Mouse (Mus musculus): Measurements from ENCODE around the gene Palld.

DNA sequence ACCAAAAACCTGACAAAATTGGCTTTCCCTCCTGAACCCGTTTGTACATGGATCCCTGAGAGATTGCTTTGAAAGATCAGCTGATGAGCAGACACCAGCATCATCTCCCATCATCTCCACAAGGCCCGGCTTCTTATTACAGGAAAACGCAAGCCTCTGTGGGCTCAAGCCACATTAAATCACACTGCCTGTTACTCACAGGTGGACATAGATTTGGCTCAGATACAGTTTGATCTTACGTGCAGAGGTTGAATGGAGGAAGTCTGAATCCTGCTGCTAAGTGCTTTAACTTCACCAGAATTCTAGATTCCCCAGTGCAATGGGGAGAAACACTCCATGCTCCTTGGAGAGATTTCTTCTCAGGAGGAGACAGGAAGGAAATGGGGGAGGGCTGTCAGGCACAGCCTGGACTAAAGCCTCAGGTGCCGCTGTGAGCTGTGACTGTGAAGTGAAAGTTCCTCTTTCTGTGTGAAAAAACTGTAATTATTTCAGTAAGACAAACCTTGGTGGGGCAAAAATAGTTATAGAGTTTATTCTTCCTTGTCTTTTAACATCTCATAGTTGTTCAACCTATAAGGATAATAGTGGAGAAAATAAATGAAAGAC is 121.7 kb downstream of the Palld start:
- TF ChIP-seq CTCF (IDR thresholded peaks at IDR 0.05; ENCODE audit: low read depth, low read length) (no peak), GATA1 (IDR thresholded peaks at IDR 0.05; ENCODE audit: borderline replicate concordance, low read length) (no peak), POLR2AphosphoS5 (IDR thresholded peaks at IDR 0.05; ENCODE audit: insufficient replicate concordance, low read depth, low read length) (no peak)
